Mouse (Mus musculus) mammary gland, adult 2 months (tissue): ENCODE measurements around the gene Slc25a40. TPM values are rescaled to one million over a fixed set of nuclear protein-coding genes. Genes with fewer than 3 reads are reported as not detected.

Source experiments
- polyA plus RNA-seq: library from polyadenylated mRNA; depleted of rRNA; stranded (reverse); fragments of >200 nt; gene quantifications from 2 replicates; pipeline ENCODE4 v1.2.3, GENCODE M21; 2012; ENCODE audit warnings: low replicate concordance; rRNA removed

Slc25a40 gene
- polyA plus RNA-seq: 1.1 and 2.4 TPM in 2 replicates

GRCm38 (mm10) chr5:8422157-8422931 is at the start of gene Slc25a40, which contains the start of gene Dbf4:
Gene Slc25a40, plus strand, starts transcription at chr5:8422850.
Gene Dbf4, minus strand, starts transcription at chr5:8422716.

Other genes starting within 250 kb of the Slc25a40 start
- 1.1 and 1.5 TPM in 2 replicates for gene Adam22, start 54.7 kb upstream of the Slc25a40 start, polyA plus RNA-seq
- gene Dbf4, start 134 bp upstream of the Slc25a40 start, polyA plus RNA-seq: 1.7 and 4.0 TPM in 2 replicates
- gene Rundc3b, start 200.1 kb downstream of the Slc25a40 start, polyA plus RNA-seq: 0.50 and 0.75 TPM in 2 replicates
- gene Abcb1a, start 237.2 kb downstream of the Slc25a40 start, polyA plus RNA-seq: 3.4 and 4.4 TPM in 2 replicates